Mouse (Mus musculus): Measurements from ENCODE around the gene Srgap1.
A peak's percentile ranks its signal among the peaks of the same experiment; 100 is the strongest.

The Srgap1 gene

GRCm38 (mm10) chr10:121756677-121757076 is 290.4 kb downstream of the Srgap1 start:
- no peak for DNase-seq

DNA sequence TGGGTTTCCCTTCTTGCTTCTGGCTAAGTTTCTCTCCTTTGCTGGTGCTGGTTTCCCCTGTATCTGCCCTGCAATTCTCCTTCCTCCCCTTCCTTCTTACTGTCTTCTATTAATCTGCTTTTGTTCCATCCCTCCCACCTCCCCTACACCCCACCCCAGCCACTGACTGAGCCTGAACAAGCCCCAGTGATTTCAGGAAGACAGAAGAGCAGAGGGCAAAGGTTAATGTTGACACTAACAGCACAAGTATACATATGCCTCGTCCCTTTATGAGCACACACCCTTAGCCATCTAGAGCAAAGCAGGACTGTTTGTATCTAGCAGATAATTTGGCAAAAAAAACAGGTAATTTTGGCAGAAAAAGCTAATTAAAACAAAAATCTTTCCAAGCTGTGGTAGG is 291.3 kb downstream of the Srgap1 start:
- DNase-seq, result no peak

DNA sequence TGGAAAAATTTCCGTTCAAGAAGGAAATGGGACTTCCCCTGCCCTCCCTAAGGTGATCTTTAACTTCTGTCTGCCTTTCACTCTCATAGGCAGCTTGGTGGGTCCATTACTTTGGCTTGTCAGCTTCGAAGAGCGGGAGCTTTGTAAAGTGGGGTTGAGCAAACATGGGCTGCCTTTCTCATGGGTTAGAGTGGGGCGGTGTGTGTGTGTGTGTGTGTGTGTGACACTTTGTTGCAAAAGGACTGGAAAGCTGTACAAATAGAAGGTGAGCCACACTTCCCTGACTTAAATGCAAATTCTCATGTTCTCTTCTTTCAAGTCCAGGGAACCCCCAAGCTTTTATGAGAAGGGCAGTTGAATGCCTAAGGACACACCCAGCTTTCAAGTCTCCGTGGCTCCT is 292.9 kb downstream of the Srgap1 start:
- DNase-seq, result no peak

DNA sequence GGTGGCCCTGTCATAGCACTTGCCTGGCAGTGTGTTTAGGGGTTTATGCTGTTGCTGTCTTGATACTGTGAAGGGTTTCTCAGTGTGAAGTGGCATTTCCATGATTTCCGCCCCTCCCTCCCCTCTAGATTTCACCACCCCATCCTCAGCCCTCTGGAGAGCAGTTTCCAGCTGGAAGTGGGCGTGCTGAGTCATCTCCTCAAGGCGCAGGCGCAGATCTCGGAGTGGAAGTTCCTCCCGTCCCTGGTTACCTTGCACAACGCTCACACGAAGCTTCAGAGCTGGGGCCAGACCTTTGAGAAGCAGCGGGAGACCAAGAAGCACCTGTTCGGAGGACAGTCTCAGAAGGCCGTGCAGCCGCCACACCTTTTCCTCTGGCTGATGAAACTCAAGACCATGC is 296.9 kb downstream of the Srgap1 start:
- no peak for DNase-seq

- DNase-seq, result no peak
Observed at GRCm38 (mm10) chr10:121742336-121742735, 304.8 kb downstream of the Srgap1 start.

DNA sequence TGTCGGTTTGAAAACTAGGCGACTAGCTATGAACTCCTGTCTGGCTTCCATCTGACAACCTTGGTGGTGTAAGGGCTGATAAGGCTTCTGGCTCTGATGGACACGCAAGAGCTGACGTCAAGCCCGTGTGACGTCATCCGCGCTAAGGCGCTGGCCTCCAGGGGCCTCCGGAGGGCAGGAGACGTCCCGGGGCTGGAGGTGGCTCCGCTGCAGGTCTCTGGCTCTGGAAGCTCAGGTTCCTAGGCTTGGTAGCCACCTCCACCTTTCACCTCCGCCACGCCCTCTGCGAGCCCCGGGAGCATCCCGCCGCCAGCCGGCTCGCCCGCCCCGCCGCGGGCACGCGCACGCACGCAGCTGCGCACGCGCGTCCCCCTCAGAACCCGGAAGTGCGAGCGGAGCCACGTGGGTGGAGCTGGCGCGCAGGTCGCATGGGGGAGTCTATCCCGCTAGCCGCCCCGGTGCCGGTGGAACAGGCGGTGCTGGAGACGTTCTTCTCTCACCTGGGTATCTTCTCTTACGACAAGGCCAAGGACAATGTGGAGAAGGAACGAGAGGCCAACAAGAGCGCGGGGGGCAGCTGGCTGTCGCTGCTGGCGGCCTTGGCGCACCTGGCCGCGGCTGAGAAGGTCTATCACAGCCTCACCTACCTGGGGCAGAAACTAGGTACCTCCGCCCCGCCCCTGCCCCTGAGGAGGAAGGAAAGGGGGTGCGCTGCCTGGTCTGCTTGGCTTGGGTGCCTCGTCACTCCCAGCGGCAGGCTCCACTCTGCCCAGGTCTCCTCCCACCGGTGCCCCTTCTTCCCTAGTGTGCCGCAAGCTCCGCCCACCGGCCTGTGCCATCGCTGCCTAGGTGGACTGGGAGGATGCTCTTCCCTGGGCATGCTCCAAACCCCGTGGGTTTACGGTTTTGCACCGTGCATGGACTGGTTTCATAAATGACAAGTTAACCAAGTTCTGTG is 307.3 kb downstream of the Srgap1 start, which contains the start of gene BC048403:
BC048403 (plus strand) TSS at position 390 of the 958 bp plus-strand sequence.
- peak; percentile 90 to 93 for DNase-seq

DNA sequence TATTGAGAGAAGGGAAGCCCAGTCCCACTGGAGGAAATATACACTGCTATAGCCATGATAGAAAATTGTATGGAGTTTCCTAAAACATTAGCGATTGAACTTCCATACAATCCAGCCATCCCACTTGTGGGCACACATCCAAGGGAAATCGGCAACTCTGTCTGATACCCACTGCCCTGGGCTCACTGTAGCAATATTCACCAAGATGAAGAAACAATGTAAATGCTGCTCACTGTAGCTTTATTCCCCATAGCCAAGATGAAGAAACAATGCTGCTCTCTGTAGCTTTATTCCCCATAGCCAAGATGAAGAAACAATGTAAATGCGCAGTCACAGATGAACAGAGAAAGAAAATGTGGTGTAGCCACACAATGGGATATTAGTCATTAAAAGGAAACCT is 309.9 kb downstream of the Srgap1 start:
- no peak for DNase-seq

GRCm38 (mm10) chr10:121732542-121732941 is 314.6 kb downstream of the Srgap1 start:
- DNase-seq, result no peak

DNA sequence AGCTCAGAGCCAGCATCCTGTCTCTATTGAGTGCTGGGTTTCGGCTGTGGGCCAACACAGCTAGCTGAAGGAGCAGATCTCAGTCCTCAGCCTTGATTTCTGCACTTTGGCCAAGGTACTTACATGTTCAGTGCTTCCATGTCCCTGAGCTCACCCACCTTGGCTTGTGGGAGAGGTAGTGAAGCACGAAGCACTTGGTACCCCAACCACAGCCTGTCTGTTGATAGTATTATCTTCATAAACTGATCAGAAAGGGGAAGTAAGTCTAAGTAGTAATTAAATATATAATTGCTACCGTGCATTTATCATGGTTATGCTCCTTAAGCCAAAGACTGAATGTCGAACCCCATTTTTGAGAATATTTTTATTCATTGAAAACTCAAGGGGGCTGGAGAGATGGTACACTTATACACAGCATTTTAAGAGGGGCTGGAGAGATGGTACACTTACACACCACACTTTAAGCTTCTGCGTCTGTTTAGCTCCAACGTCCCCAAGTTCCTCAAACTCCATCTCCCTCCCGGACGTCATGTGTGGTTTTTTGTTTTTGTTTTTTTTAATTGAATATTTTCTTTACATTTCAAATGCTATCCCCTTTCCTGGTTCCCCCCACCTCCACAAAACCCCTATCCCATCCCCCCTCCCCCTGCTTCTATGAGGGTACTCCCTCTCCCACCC is 315.9 kb downstream of the Srgap1 start:
- DNase-seq, result no peak

Data from kidney, postnatal 4 days (tissue).